Mouse (Mus musculus): ENCODE data around the gene Galp. TPM values are rescaled to one million over a fixed set of nuclear protein-coding genes. Genes with fewer than 3 reads are reported as not detected.
"Not testable (repeated sequence)": the region's sequence is repeated elsewhere in the genome, so short reads cannot be mapped to it uniquely, and the experiment has no call there.

The Galp gene
- polyA plus RNA-seq, 1 experiment: not detected

- peaks cover 3% of the 10 kb centered on the region for H3K4me1 ChIP-seq (ENCODE audit: control insufficient read depth, insufficient read depth, low read length)
- TF ChIP-seq CTCF (IDR thresholded peaks at IDR 0.05; ENCODE audit: extremely low read depth, insufficient read depth, low read length) (no peak), POLR2A (IDR thresholded peaks at IDR 0.05; ENCODE audit: extremely low read depth, insufficient read depth, low read length) (no peak)
- peak overlapping the region; percentile 48 for H3K4me3 ChIP-seq (ENCODE audit: insufficient read depth, low read length)
- peak overlapping the region; percentile 31; the same call in 1 of the 2 replicates for H3K27ac ChIP-seq (ENCODE audit: insufficient read depth, low read length)
Measured at GRCm38 (mm10) chr7:6172674-6173244, 24.1 kb upstream of the Galp start.

DNA sequence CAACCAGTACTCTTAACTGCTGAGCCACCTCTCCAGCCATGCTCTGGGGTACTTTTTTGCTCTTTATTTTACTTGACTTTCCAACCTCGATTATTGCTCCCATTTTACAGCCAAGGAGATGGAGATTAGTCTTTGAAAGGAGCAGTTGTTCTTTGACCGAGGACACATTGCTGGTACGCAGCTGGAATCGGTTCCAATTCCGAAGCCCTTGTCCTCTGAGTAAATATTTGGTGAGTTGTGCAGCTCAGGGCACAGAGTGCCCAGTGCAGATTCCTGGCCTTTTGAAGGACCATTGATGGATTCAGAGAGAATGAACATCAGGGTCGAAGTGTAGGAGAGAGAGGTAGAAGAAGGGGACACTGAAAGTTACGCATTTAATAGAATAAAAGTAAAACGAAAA, 23.0 kb upstream of the Galp start:
- Histone ChIP-seq H3K4me1 (ENCODE audit: control insufficient read depth, insufficient read depth, low read length) (peaks cover 3% of the 10 kb centered on the region), H3K27ac (ENCODE audit: insufficient read depth, low read length) (no peak overlapping the region), H3K4me3 (ENCODE audit: insufficient read depth, low read length) (no peak overlapping the region)
- TF ChIP-seq POLR2A (IDR thresholded peaks at IDR 0.05; ENCODE audit: extremely low read depth, insufficient read depth, low read length): no peak
- TF ChIP-seq CTCF (IDR thresholded peaks at IDR 0.05; ENCODE audit: extremely low read depth, insufficient read depth, low read length): no peak

- H3K27ac ChIP-seq (ENCODE audit: insufficient read depth, low read length); H3K4me3 ChIP-seq (ENCODE audit: insufficient read depth, low read length); H3K4me1 ChIP-seq (ENCODE audit: control insufficient read depth, insufficient read depth, low read length): not testable (repeated sequence)
Measured at GRCm38 (mm10) chr7:6174365-6174987, 22.4 kb upstream of the Galp start.

GRCm38 (mm10) chr7:6179013-6179412, 17.9 kb upstream of the Galp start:
- TF ChIP-seq CTCF (IDR thresholded peaks at IDR 0.05; ENCODE audit: extremely low read depth, insufficient read depth, low read length): no peak
- TF ChIP-seq POLR2A (IDR thresholded peaks at IDR 0.05; ENCODE audit: extremely low read depth, insufficient read depth, low read length): no peak
- H3K4me3 ChIP-seq (ENCODE audit: insufficient read depth, low read length): no peak overlapping the region
- no peak overlapping the region for H3K27ac ChIP-seq (ENCODE audit: insufficient read depth, low read length)
- H3K4me1 ChIP-seq (ENCODE audit: control insufficient read depth, insufficient read depth, low read length): no peaks in the 10 kb centered on the region; the same call in 1 of the 2 replicates

- no peak overlapping the region for H3K4me3 ChIP-seq (ENCODE audit: insufficient read depth, low read length)
- H3K4me1 ChIP-seq (ENCODE audit: control insufficient read depth, insufficient read depth, low read length): no peaks in the 10 kb centered on the region; the same call in 1 of the 2 replicates
- H3K27ac ChIP-seq (ENCODE audit: insufficient read depth, low read length): no peak overlapping the region
- TF ChIP-seq CTCF (IDR thresholded peaks at IDR 0.05; ENCODE audit: extremely low read depth, insufficient read depth, low read length) (no peak), POLR2A (IDR thresholded peaks at IDR 0.05; ENCODE audit: extremely low read depth, insufficient read depth, low read length) (no peak)
Measured at GRCm38 (mm10) chr7:6182882-6183281, 14.0 kb upstream of the Galp start.

GRCm38 (mm10) chr7:6183802-6184201, 13.1 kb upstream of the Galp start:
- Histone ChIP-seq H3K27ac (ENCODE audit: insufficient read depth, low read length) (no peak overlapping the region), H3K4me1 (ENCODE audit: control insufficient read depth, insufficient read depth, low read length) (no peaks in the 10 kb centered on the region; the same call in 1 of the 2 replicates), H3K4me3 (ENCODE audit: insufficient read depth, low read length) (no peak overlapping the region)
- TF ChIP-seq POLR2A (IDR thresholded peaks at IDR 0.05; ENCODE audit: extremely low read depth, insufficient read depth, low read length) (no peak), CTCF (IDR thresholded peaks at IDR 0.05; ENCODE audit: extremely low read depth, insufficient read depth, low read length) (no peak)

DNA sequence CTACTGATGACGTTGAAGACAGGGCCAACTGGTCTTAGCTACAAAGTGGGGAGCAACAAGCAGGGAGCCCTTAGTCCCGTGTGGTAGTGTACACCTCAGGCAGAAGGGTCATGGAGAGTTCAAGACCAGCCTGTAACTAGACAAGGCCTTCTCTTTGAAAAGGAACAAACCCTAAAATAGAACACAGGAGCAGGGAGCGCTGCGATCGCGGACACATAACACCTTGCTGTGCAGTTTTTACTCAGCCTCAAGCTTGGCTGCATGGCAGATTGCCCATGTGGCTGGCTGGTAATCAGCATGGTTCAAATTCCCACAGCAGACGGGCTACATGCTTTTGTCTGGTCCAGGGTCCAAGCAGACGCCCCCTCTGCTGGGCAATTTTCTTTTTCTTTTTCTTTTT, 12.4 kb upstream of the Galp start:
- TF ChIP-seq POLR2A (IDR thresholded peaks at IDR 0.05; ENCODE audit: extremely low read depth, insufficient read depth, low read length): no peak
- TF ChIP-seq CTCF (IDR thresholded peaks at IDR 0.05; ENCODE audit: extremely low read depth, insufficient read depth, low read length): no peak
- no peak overlapping the region for H3K4me3 ChIP-seq (ENCODE audit: insufficient read depth, low read length)
- no peak overlapping the region for H3K27ac ChIP-seq (ENCODE audit: insufficient read depth, low read length)
- H3K4me1 ChIP-seq (ENCODE audit: control insufficient read depth, insufficient read depth, low read length): no peaks in the 10 kb centered on the region; the same call in 1 of the 2 replicates

GRCm38 (mm10) chr7:6185391-6185790, 11.5 kb upstream of the Galp start:
- Histone ChIP-seq H3K4me1 (ENCODE audit: control insufficient read depth, insufficient read depth, low read length) (no peaks in the 10 kb centered on the region; the same call in 1 of the 2 replicates), H3K27ac (ENCODE audit: insufficient read depth, low read length) (no peak overlapping the region), H3K4me3 (ENCODE audit: insufficient read depth, low read length) (no peak overlapping the region)
- no peak for TF ChIP-seq POLR2A (IDR thresholded peaks at IDR 0.05; ENCODE audit: extremely low read depth, insufficient read depth, low read length)
- TF ChIP-seq CTCF (IDR thresholded peaks at IDR 0.05; ENCODE audit: extremely low read depth, insufficient read depth, low read length): no peak

- no peak overlapping the region for H3K27ac ChIP-seq (ENCODE audit: insufficient read depth, low read length)
- TF ChIP-seq POLR2A (IDR thresholded peaks at IDR 0.05; ENCODE audit: extremely low read depth, insufficient read depth, low read length) (no peak), CTCF (IDR thresholded peaks at IDR 0.05; ENCODE audit: extremely low read depth, insufficient read depth, low read length) (no peak)
- no peak overlapping the region for H3K4me3 ChIP-seq (ENCODE audit: insufficient read depth, low read length)
Measured at GRCm38 (mm10) chr7:6186176-6186575, 10.7 kb upstream of the Galp start.

GRCm38 (mm10) chr7:6186756-6187155, 10.1 kb upstream of the Galp start:
- Histone ChIP-seq H3K4me3 (ENCODE audit: insufficient read depth, low read length) (no peak overlapping the region), H3K4me1 (ENCODE audit: control insufficient read depth, insufficient read depth, low read length) (no peaks in the 10 kb centered on the region), H3K27ac (ENCODE audit: insufficient read depth, low read length) (no peak overlapping the region)
- TF ChIP-seq POLR2A (IDR thresholded peaks at IDR 0.05; ENCODE audit: extremely low read depth, insufficient read depth, low read length): no peak
- TF ChIP-seq CTCF (IDR thresholded peaks at IDR 0.05; ENCODE audit: extremely low read depth, insufficient read depth, low read length): no peak

More at GRCm38 (mm10) chr7:6186176-6186575, 10.7 kb upstream of the Galp start:
- no peaks in the 10 kb centered on the region for H3K4me1 ChIP-seq (ENCODE audit: control insufficient read depth, insufficient read depth, low read length)

Data from cortical plate, adult 2 months (tissue).